Comparison of ENCODE assay signal across 10 mouse cellular contexts in the genomic region with DNA sequence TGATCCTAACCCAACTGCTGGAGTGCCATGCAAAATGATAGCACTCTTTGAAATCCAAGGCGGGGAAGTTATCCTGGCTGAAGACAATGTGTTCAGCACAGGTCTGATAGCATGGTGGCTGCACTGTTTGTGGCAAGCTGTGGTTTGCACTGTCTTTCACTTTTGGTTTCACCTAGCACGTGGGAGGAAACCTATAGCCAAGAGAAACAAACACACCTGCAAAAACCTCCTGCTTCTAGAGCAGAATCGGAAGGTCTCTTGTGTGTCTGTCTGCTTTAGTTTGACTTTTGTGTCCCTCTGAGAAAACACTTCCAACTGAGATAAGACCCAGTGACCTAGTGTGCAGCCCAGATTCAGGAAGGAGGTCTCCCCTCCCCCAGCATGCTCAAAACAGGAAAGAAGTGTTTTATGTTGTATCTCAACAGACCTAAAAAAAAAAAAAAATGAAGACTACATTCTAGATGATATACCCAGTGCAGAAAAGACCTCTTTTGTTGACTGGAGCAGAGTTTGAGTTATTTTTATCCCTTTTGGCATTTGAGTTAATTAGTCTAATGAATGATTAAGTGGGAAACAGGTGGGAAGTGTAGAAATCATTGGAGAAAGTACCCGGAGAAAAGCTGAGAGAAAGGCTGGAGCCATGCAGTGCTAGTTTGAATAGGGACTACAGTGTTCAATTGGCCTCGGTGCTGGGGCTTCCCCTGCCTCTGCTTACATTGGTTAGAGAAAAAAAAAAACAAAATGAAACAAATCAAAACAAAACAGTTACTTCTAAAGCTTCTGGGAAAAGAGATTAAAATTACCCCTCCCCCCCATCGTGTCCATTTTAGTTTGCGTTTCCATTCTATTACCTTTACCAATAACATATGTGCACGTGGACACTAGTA.
DNase-seq lines count a peak whose midpoint lies in the region; ATAC-seq and TF ChIP-seq lines count a peak whose summit lies in the region.
"Had no signal": no experiment of that assay in that cellular context is flagged by ENCODE, and none has a peak within 500 bp of the region (broad histone marks: within the 10 kb centered on the region; RNA-seq: fewer than 3 reads in every experiment).

No protein-coding gene starts in this region.

- no peak for TF ChIP-seq CTCF in lung, adult 2 months (IDR thresholded peaks at IDR 0.05; ENCODE audit: insufficient read depth, low read length)

- H3K4me3 ChIP-seq in lung, adult 2 months (replicated peaks; ENCODE audit: extremely low read depth, low read depth, low read length): no peak overlapping the region
- H3K4me3 ChIP-seq: embryonic facial prominence, embryonic 10.5 days; hindbrain, embryonic 15.5 days; midbrain, embryonic 13.5 days had no signal

- H3K4me1 ChIP-seq in lung, adult 2 months (ENCODE audit: control insufficient read depth, insufficient read depth, low read length): no peaks in the 10 kb centered on the region
- H3K4me1 ChIP-seq: hindbrain, embryonic 15.5 days; midbrain, embryonic 13.5 days had no signal

- peak; percentile 89 to 97 for ATAC-seq in hematopoietic stem cell, adult 5-6 weeks (replicated peaks in 1 of 2; ENCODE audit: insufficient read depth in 1 of 2, low FRiP score in 2 of 2, low TSS enrichment in 1 of 2, low read depth in 1 of 2, poor library complexity in 2 of 2, severe bottlenecking in 2 of 2)
- ATAC-seq: midbrain, embryonic 13.5 days had no signal

- DNase-seq in lung, postnatal 36 days: peak; percentile 7
- no peak for DNase-seq in lung, adult 2 months
- DNase-seq in spleen, adult 18-20 months: peak; percentile 5 to 9
- no peak for DNase-seq in adrenal gland, postnatal 4 days (ENCODE audit: low spot score in 2 of 2)
- no peak for DNase-seq in cerebellum, adult 8-10 months
- DNase-seq in layer of hippocampus, postnatal 14 days (ENCODE audit: low spot score in 2 of 2): no peak

- 33% methylated on average over 8 of the region's 8 CpGs for WGBS in lung, adult 2 months

- TF ChIP-seq POLR2A in lung, adult 2 months (IDR thresholded peaks at IDR 0.05; ENCODE audit: borderline replicate concordance, extremely low read depth, low read depth, low read length): no peak

Comparison
In these comparisons a context has a peak if more than half of its experiments do, and no peak if none do; other contexts are left out.
1. DNase-seq: peak in lung, postnatal 36 days (single experiment) and spleen, adult 18-20 months (2 of 2); none in lung, adult 2 months (single experiment), adrenal gland, postnatal 4 days (0 of 2), cerebellum, adult 8-10 months (single experiment) and layer of hippocampus, postnatal 14 days (0 of 2).